Mouse (Mus musculus): Measurements from ENCODE around the gene Tep1. TPM values are rescaled to one million over a fixed set of nuclear protein-coding genes. Genes with fewer than 3 reads are reported as not detected.

Gene Tep1
- polyA plus RNA-seq, 1 experiment from 2014 or later: 3.1 TPM

DNA sequence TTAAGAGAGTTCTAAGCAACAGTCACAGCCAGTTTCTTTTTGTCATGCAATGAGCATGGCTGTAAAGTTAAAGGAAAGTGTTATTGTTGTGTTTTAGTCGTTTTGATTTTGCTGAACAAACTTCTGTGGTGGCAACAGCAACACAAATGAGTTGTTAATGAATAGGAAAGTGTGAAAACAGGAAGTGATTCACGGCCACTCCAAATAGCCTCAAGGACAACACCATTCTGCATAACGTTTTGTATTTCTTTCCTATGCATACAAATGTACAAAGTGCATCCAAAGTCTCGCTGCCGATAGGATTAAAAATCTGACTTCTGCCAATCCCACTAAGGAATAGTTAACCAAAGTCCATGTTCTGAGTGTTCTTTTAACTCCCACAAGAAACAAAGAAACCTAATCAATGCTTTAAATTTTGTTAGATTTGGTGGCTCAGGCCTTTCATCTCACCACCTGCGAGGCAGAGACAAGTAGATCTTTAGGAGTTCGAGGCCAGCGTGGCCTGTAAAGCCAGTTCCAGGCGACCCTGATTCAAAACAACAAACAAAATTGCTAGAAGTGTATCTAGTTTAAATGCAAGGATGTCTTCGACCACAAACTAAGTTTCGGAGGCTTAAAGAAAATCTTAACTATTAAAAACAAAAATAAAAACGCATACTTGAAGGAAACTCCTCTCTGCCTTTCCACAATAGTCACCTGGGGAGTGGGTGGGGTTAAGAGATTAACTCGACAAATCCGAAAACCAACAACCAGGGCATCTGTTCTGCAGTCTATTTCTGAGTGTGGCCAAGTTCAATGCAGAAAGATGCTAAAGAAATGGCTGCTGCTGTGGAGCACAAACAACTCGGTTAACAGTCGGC lies 85.7 kb downstream of the Tep1 start:
- peak overlapping the region; percentile 56 for H3K4me2 ChIP-seq
- peak overlapping the region; percentile 86 for H3K27ac ChIP-seq (replicated peaks)
- peak overlapping the region; percentile 61 for H3K9ac ChIP-seq (replicated peaks)
- peak overlapping the region; percentile 85 for H3K4me3 ChIP-seq (replicated peaks)
- ATAC-seq (ENCODE audit: low FRiP score): no peak; the same call in 1 of the 2 replicates
- no peaks in the 10 kb centered on the region for H3K27me3 ChIP-seq (replicated peaks)
- 25% methylated on average over 16 of the region's 16 CpGs for WGBS
- H3K36me3 ChIP-seq: peaks cover 19% of the 10 kb centered on the region
- no peaks in the 10 kb centered on the region for H3K9me3 ChIP-seq (replicated peaks)
- peaks cover 16% of the 10 kb centered on the region for H3K4me1 ChIP-seq

DNA sequence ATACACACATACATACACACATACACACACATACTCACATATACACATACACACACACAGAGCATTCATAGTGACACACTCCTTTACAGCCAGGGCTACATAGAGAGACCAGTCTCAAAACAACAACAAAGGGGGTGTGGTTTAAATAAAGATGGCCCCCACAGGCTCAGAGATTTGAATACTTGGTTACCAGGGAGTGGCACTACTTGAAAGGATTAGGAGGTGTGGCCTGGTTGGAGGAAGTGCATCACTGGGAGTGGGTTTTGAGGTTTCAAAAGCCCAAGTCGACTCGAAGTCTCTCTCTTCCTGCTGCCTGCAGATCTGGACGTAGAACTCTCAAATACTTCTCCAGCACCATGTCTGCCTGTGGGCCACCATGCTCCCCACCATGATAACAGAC lies 88.2 kb downstream of the Tep1 start:
- H3K36me3 ChIP-seq: peaks cover 26% of the 10 kb centered on the region
- H3K9me3 ChIP-seq (replicated peaks): no peaks in the 10 kb centered on the region
- peaks cover 16% of the 10 kb centered on the region for H3K4me1 ChIP-seq
- no peak for ATAC-seq (ENCODE audit: low FRiP score)
- no peak overlapping the region for H3K4me2 ChIP-seq
- no peak overlapping the region for H3K4me3 ChIP-seq (replicated peaks)
- H3K27me3 ChIP-seq (replicated peaks): no peaks in the 10 kb centered on the region
- H3K9ac ChIP-seq (replicated peaks): no peak overlapping the region
- no peak overlapping the region for H3K27ac ChIP-seq (replicated peaks)
- WGBS: 94% methylated on average over 3 of the region's 3 CpGs

Other genes starting within 250 kb of the Tep1 start
- gene Olfr745, start 231.2 kb downstream of the Tep1 start, polyA plus RNA-seq (2015; fragmentation: Nextera tagmentation; extraction: Ambion mirVana): not detected in 2 replicates
- gene Olfr746, start 223.5 kb downstream of the Tep1 start, polyA plus RNA-seq (2015; fragmentation: Nextera tagmentation; extraction: Ambion mirVana): not detected in 2 replicates
- not detected in 2 replicates for gene Olfr747, start 177.4 kb downstream of the Tep1 start, polyA plus RNA-seq (2015; fragmentation: Nextera tagmentation; extraction: Ambion mirVana)
- gene Olfr748, start 163.2 kb downstream of the Tep1 start, polyA plus RNA-seq (2015; fragmentation: Nextera tagmentation; extraction: Ambion mirVana): not detected in 2 replicates
- not detected in 2 replicates for gene Olfr749, start 125.5 kb downstream of the Tep1 start, polyA plus RNA-seq (2015; fragmentation: Nextera tagmentation; extraction: Ambion mirVana)
- gene Ttc5, start 85.0 kb downstream of the Tep1 start, polyA plus RNA-seq (2015; fragmentation: Nextera tagmentation; extraction: Ambion mirVana): 114 and 119 TPM in 2 replicates
- gene Ccnb1ip1, start 62.8 kb downstream of the Tep1 start, polyA plus RNA-seq (2015; fragmentation: Nextera tagmentation; extraction: Ambion mirVana): not detected in 2 replicates
- 43.6 and 48.7 TPM in 2 replicates for gene Parp2, start 62.7 kb downstream of the Tep1 start, polyA plus RNA-seq (2015; fragmentation: Nextera tagmentation; extraction: Ambion mirVana)
- gene Klhl33, start 26.9 kb upstream of the Tep1 start, polyA plus RNA-seq (2015; fragmentation: Nextera tagmentation; extraction: Ambion mirVana): 3.4 and 4.1 TPM in 2 replicates
- gene Osgep, start 54.3 kb upstream of the Tep1 start, polyA plus RNA-seq (2015; fragmentation: Nextera tagmentation; extraction: Ambion mirVana): 107 and 125 TPM in 2 replicates
- gene Apex1, start 54.4 kb upstream of the Tep1 start, polyA plus RNA-seq (2015; fragmentation: Nextera tagmentation; extraction: Ambion mirVana): 157 and 177 TPM in 2 replicates
- gene Pip4p1, start 60.3 kb upstream of the Tep1 start, polyA plus RNA-seq (2015; fragmentation: Nextera tagmentation; extraction: Ambion mirVana): 98.6 and 99.7 TPM in 2 replicates
- gene Pnp, start 60.5 kb upstream of the Tep1 start, polyA plus RNA-seq (2015; fragmentation: Nextera tagmentation; extraction: Ambion mirVana): 20.5 and 36.3 TPM in 2 replicates
- gene Gm49342, start 74.0 kb upstream of the Tep1 start, polyA plus RNA-seq (2015; fragmentation: Nextera tagmentation; extraction: Ambion mirVana): not detected in 2 replicates
- 0.55 and 0.73 TPM in 2 replicates for gene Pnp2, start 85.4 kb upstream of the Tep1 start, polyA plus RNA-seq (2015; fragmentation: Nextera tagmentation; extraction: Ambion mirVana)
- gene Rnase10, start 137.2 kb upstream of the Tep1 start, polyA plus RNA-seq (2015; fragmentation: Nextera tagmentation; extraction: Ambion mirVana): 0.10 TPM in 1 of 2 replicates, not detected in the other
- not detected in 2 replicates for gene Rnase9, start 171.3 kb upstream of the Tep1 start, polyA plus RNA-seq (2015; fragmentation: Nextera tagmentation; extraction: Ambion mirVana)
- not detected in 2 replicates for gene Rnase11, start 179.6 kb upstream of the Tep1 start, polyA plus RNA-seq (2015; fragmentation: Nextera tagmentation; extraction: Ambion mirVana)
- gene Rnase12, start 187.1 kb upstream of the Tep1 start, polyA plus RNA-seq (2015; fragmentation: Nextera tagmentation; extraction: Ambion mirVana): not detected in 2 replicates
- gene Olfr750, start 203.9 kb upstream of the Tep1 start, polyA plus RNA-seq (2015; fragmentation: Nextera tagmentation; extraction: Ambion mirVana): not detected in 2 replicates
- 18.6 and 30.0 TPM in 2 replicates for gene Rnase4, start 220.5 kb upstream of the Tep1 start, polyA plus RNA-seq (2015; fragmentation: Nextera tagmentation; extraction: Ambion mirVana)
- gene Ang, start 220.6 kb upstream of the Tep1 start, polyA plus RNA-seq (2015; fragmentation: Nextera tagmentation; extraction: Ambion mirVana): 4.4 and 8.0 TPM in 2 replicates
- gene Eddm3b, start 243.9 kb upstream of the Tep1 start, polyA plus RNA-seq (2015; fragmentation: Nextera tagmentation; extraction: Ambion mirVana): not detected in 2 replicates

Data from neural tube, embryonic 15.5 days (tissue).